In the genomic region with DNA sequence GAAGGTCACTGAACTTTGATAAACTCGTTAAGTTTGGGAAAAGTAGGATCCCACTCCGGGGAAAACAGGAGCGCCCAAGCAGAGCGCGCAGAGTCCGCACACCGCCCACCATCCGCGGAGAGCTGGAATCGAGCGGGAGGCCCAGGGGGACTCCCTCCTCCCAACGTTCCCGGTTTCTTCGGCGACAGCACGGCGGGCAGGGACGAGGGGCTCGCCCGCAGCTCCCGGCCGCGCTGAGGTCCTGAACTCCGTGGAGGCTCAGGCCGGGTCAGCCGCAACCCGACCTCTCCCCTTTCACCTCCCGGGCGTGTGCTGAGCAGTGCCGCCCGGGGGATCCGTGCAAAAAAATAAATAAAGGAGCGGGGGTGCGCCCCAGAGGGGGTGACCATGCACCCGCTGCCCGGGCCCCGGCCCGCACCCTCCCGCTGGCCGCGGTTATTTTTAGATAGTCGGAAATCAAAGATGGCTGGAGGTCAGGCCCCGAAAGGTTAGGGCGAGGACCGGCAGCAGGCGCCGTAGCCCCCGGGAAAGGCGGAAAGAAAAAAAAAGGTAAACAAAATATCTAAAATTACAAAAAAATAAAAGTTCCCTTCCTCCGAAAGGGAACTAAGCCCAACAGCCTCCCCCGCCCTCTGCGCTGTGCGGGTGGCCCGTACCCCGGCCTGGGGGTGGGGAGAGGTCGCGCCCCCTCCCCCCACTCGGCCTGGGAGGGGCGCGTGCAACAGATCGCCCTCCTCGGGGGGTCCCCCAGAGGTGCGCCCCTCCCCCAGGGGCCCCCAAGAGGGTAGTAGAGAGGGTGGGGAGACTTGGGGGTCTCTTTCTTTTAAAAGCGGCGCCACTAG, we compare ENCODE assay signal across 10 mouse cellular contexts. TPM values are rescaled to one million over a fixed set of nuclear protein-coding genes. Genes with fewer than 3 reads are reported as not detected.
DNase-seq lines count a peak whose midpoint lies in the region; ATAC-seq lines count a peak whose summit lies in the region.
"Had no signal": no experiment of that assay in that cellular context is flagged by ENCODE, and none has a peak within 500 bp of the region (broad histone marks: within the 10 kb centered on the region; RNA-seq: fewer than 3 reads in every experiment).

No protein-coding gene starts in this region.

- WGBS in heart, embryonic 13.5 days = under 1% methylated on average over 65 of the region's 65 CpGs
- WGBS in limb, embryonic 15.5 days = under 1% methylated on average over 64 of the region's 65 CpGs

- no peaks in the 10 kb centered on the region for H3K9me3 ChIP-seq in heart, embryonic 13.5 days
- no peaks in the 10 kb centered on the region for H3K9me3 ChIP-seq in limb, embryonic 15.5 days

- peak overlapping the region; percentile 84 for H3K9ac ChIP-seq in heart, embryonic 13.5 days
- H3K9ac ChIP-seq in limb, embryonic 15.5 days = peak overlapping the region; percentile 8; the same call in 1 of the 2 replicates

- DNase-seq in retina, embryonic 14.5 days (ENCODE audit: low spot score) = peak; percentile 44
- DNase-seq in retina, postnatal 1 day = no peak
- DNase-seq in testis, postnatal 14 days (ENCODE audit: low spot score) = peak; percentile 25
- no peak for DNase-seq in Muller cell, postnatal 12 days (ENCODE audit: inconsistent ontology term)
- DNase-seq in left cerebral cortex, adult 11 months (ENCODE audit: low spot score) = no peak
- DNase-seq in cerebellum, adult 18-20 months = no peak

- ATAC-seq in heart, embryonic 13.5 days (ENCODE audit: extremely low read depth, insufficient number of reproducible peaks, low FRiP score, low TSS enrichment) = no peak
- ATAC-seq in limb, embryonic 15.5 days (ENCODE audit: insufficient number of reproducible peaks, low FRiP score, low TSS enrichment, low read depth) = no peak

- peak overlapping the region; percentile 69 for H3K4me3 ChIP-seq in heart, embryonic 13.5 days
- peak overlapping the region; percentile 46 for H3K4me3 ChIP-seq in limb, embryonic 15.5 days

- H3K4me2 ChIP-seq in heart, embryonic 13.5 days = peak overlapping the region; percentile 91
- H3K4me2 ChIP-seq in limb, embryonic 15.5 days = peak overlapping the region; percentile 86

- no peaks in the 10 kb centered on the region for H3K36me3 ChIP-seq in heart, embryonic 13.5 days
- H3K36me3 ChIP-seq in limb, embryonic 15.5 days = no peaks in the 10 kb centered on the region

- peak overlapping the region; percentile 69 for H3K27ac ChIP-seq in heart, embryonic 13.5 days (replicated peaks)
- no peak overlapping the region for H3K27ac ChIP-seq in limb, embryonic 15.5 days

- peaks cover 90% of the 10 kb centered on the region for H3K27me3 ChIP-seq in heart, embryonic 13.5 days (replicated peaks)
- H3K27me3 ChIP-seq in limb, embryonic 15.5 days = peaks cover 96% of the 10 kb centered on the region

- peaks cover 25% of the 10 kb centered on the region for H3K4me1 ChIP-seq in heart, embryonic 13.5 days
- H3K4me1 ChIP-seq in limb, embryonic 15.5 days = peaks cover 25% of the 10 kb centered on the region

RNA-seq across cellular contexts. Expression of a gene that starts 1.8 kb away (rescaled TPM):
- 1.1 and 1.5 TPM in 2 replicates for polyA plus RNA-seq in heart, embryonic 13.5 days (2015; fragmentation: Nextera tagmentation; extraction: Ambion mirVana)
- 0.38 and 0.45 TPM in 2 replicates for polyA plus RNA-seq in limb, embryonic 15.5 days (2015; fragmentation: Nextera tagmentation; extraction: Ambion mirVana)
- polyA plus RNA-seq: gonadal fat pad, adult 2 months; spleen, adult 2 months had no signal

RNA-seq across cellular contexts. Expression of a gene that starts 23.7 kb away (rescaled TPM):
- polyA plus RNA-seq in heart, embryonic 13.5 days (2015; fragmentation: Nextera tagmentation; extraction: Ambion mirVana) = 11.5 and 13.1 TPM in 2 replicates
- polyA plus RNA-seq in limb, embryonic 15.5 days (2015; fragmentation: Nextera tagmentation; extraction: Ambion mirVana) = 24.6 and 31.6 TPM in 2 replicates

Comparison
In these comparisons a context has a peak if more than half of its experiments do, and no peak if none do; other contexts are left out.
1. DNase-seq: peak in retina, embryonic 14.5 days (single experiment) and testis, postnatal 14 days (single experiment); none in retina, postnatal 1 day (single experiment), Muller cell, postnatal 12 days (single experiment), left cerebral cortex, adult 11 months (single experiment) and cerebellum, adult 18-20 months (0 of 2).